Mouse (Mus musculus) myocyte (in vitro differentiated cells): Measurements from ENCODE around the gene Gm19426. TPM values are rescaled to one million over a fixed set of nuclear protein-coding genes. Genes with fewer than 3 reads are reported as not detected.
A peak's percentile ranks its signal among the peaks of the same experiment; 100 is the strongest.

Source experiments
- H3K27me3 ChIP-seq: one replicate; pipeline ENCODE4 v1.6.1; 2011; ENCODE audit not compliant: control insufficient read depth, insufficient read depth, insufficient read length
- H3K36me3 ChIP-seq: one replicate; pipeline ENCODE4 v1.6.1; 2011; ENCODE audit not compliant: control insufficient read depth, insufficient read depth
- H3K4me2 ChIP-seq: one replicate; pipeline ENCODE4 v1.6.1; 2011; ENCODE audit warnings: low read depth, control low read depth
- H3K4me3 ChIP-seq: one replicate; pipeline ENCODE4 v1.5.1; 2011; ENCODE audit warnings: mild to moderate bottlenecking, control low read depth, moderate library complexity
- H3K79me2 ChIP-seq: one replicate; pipeline ENCODE4 v1.6.1; 2011; ENCODE audit not compliant: control insufficient read depth, insufficient read depth
- H3ac ChIP-seq: one replicate; pipeline ENCODE4 v1.6.1; 2011; ENCODE audit not compliant: control insufficient read depth, insufficient read length
- CEBPB ChIP-seq: IDR thresholded peaks from 2 replicates; pipeline ENCODE4 v1.6.1; 2011; ENCODE audit warnings: mild to moderate bottlenecking, moderate library complexity; ENCODE audit not compliant: poor library complexity, insufficient read depth, severe bottlenecking
- E2F4 ChIP-seq: IDR thresholded peaks from one replicate; pipeline ENCODE4 v1.6.1; 2011; ENCODE audit warnings: mild to moderate bottlenecking, control low read depth, moderate library complexity; ENCODE audit not compliant: insufficient read depth
- MAX ChIP-seq: IDR thresholded peaks from one replicate; pipeline ENCODE4 v1.6.1; 2011; ENCODE audit warnings: low read depth, mild to moderate bottlenecking, control low read depth
- MYOD1 ChIP-seq, 3 experiments: IDR thresholded peaks; one replicate each; pipeline ENCODE4 v1.6.1; 2011; ENCODE audit warnings: control low read depth in 2 of 3, low read depth in 2 of 3, mild to moderate bottlenecking in 2 of 3, moderate library complexity in 1 of 3; ENCODE audit not compliant: insufficient read length in 2 of 3, control insufficient read depth in 1 of 3
- MYOG ChIP-seq, 3 experiments: IDR thresholded peaks; one replicate each; pipeline ENCODE4 v1.6.1; 2011; ENCODE audit warnings: control low read depth in 2 of 3, low read depth in 2 of 3, mild to moderate bottlenecking in 2 of 3; ENCODE audit not compliant: insufficient read length in 2 of 3, control insufficient read depth in 1 of 3, insufficient read depth in 1 of 3
- POLR2A ChIP-seq: IDR thresholded peaks from one replicate; pipeline ENCODE4 v1.6.1; 2011; ENCODE audit warnings: low read depth, mild to moderate bottlenecking, control low read depth, moderate library complexity; ENCODE audit not compliant: insufficient read length
- POLR2AphosphoS2 ChIP-seq: IDR thresholded peaks from one replicate; pipeline ENCODE4 v1.6.1; 2011; ENCODE audit warnings: low read depth, control low read depth; ENCODE audit not compliant: insufficient read length
- REST ChIP-seq: IDR thresholded peaks from one replicate; pipeline ENCODE4 v1.6.1; 2011; ENCODE audit warnings: mild to moderate bottlenecking, control low read depth, moderate library complexity; ENCODE audit not compliant: insufficient read depth, insufficient read length
- TCF12 ChIP-seq: IDR thresholded peaks from one replicate; pipeline ENCODE4 v1.6.1; 2011; ENCODE audit warnings: mild to moderate bottlenecking, control low read depth; ENCODE audit not compliant: poor library complexity, insufficient read depth, severe bottlenecking
- TCF3 ChIP-seq: IDR thresholded peaks from one replicate; pipeline ENCODE4 v1.6.1; 2011; ENCODE audit warnings: low read depth, control low read depth; ENCODE audit not compliant: insufficient read length
- USF1 ChIP-seq: IDR thresholded peaks from one replicate; pipeline ENCODE4 v1.6.1; 2011; ENCODE audit warnings: low read depth, mild to moderate bottlenecking, control low read depth, moderate library complexity
- polyA plus RNA-seq: library from polyadenylated mRNA; unstranded; fragments of >200 nt; fragmentation: generic; extraction: Trizol; gene quantifications from one replicate; pipeline ENCODE4 v1.2.1, GENCODE M21; 2012; ENCODE audit warnings: missing spikeins

The Gm19426 gene
- polyA plus RNA-seq = 3.0 TPM

DNA sequence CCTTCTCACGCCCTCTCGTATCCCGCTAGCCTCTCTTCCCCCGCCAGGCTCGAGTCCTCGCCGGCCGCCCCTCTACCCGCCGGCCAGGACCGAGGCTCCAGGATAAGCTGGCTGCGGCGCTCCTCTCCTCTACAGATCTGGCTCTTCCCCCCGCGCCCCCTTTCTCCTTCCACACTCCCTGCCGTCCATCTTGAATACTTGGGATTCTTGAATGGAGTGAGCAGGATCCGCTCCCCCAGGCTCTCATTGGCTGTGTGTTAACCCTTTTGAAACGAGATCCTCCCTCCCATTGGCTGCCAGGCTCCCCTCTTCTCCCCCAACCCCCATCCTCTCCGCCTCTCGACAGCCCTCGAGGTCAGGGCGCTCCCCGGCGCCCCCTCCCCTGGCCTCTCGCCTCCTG, at the start of gene Gm19426:
Gene Gm19426 (minus strand): TSS at position 95 of the 400 bp plus-strand sequence.
- Histone ChIP-seq H3K4me2 (peak within 1 kb of the TSS; percentile 92), H3K36me3 (no peaks in the 10 kb centered on the region), H3K4me3 (peak within 1 kb of the TSS; percentile 99), H3K27me3 (no peaks in the 10 kb centered on the region), H3K79me2 (peaks cover 26% of the 10 kb centered on the region), H3ac (peak within 1 kb of the TSS; percentile 34)
- TF ChIP-seq POLR2A = peak; percentile 52
- TF ChIP-seq MYOD1 (IDR thresholded peaks at IDR 0.05; ENCODE audit: control insufficient read depth in 1 of 3, insufficient read length in 2 of 3, low read depth in 2 of 3) = no peak
- peak; percentile 12 for TF ChIP-seq POLR2AphosphoS2
- TF ChIP-seq MAX = no peak
- TF ChIP-seq USF1 = no peak
- TF ChIP-seq TCF12 = no peak

DNA sequence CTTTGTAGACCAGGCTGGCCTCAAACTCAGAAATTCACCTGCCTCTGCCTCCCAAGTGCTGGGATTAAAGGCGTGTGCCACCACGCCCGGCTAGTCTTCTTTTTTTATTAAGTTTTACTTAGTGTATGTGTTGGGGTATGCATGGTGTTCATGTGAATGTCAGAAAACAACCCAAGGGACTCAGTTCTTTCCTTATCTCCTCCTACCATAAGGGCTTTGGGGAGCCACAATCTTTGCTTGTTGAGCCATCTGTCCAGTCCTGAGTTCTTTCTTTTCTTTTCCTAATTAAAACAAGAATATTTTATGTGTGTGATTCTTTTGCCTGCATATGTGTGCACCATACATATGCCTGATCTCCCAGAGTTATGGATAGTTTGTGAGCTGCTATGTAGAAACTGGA, 49.7 kb upstream of the Gm19426 start:
- H3K4me3 ChIP-seq = no peak overlapping the region
- H3K36me3 ChIP-seq = no peaks in the 10 kb centered on the region
- H3ac ChIP-seq = no peak overlapping the region
- no peaks in the 10 kb centered on the region for H3K27me3 ChIP-seq
- TF ChIP-seq POLR2AphosphoS2 = no peak
- no peak for TF ChIP-seq MYOG (IDR thresholded peaks at IDR 0.05; ENCODE audit: control insufficient read depth in 1 of 3, insufficient read depth in 1 of 3, insufficient read length in 2 of 3, low read depth in 2 of 3)
- TF ChIP-seq CEBPB = no peak
- no peak for TF ChIP-seq E2F4
- TF ChIP-seq TCF12 = no peak
- no peaks in the 10 kb centered on the region for H3K79me2 ChIP-seq
- H3K4me2 ChIP-seq = no peak overlapping the region

DNA sequence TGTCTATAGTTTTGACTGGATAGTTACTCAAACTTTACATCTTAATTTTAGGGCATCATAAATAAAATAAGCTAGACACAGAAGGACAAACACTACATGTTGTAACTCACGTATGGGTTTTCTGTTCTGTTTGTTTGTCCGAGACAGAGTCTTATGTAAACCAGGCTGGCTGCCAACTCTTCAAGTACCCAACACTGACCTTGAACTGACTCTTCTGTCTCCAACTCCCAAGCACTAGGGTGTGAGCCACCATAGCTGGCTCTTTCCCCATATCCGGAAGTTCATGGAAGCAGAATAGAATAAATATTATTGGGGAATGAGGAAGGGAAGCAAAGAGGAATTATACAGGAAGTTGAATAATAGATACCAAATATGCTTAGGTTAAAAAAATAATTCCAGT, 49.1 kb upstream of the Gm19426 start:
- Histone ChIP-seq H3K36me3 (no peaks in the 10 kb centered on the region), H3K4me3 (no peak overlapping the region), H3K27me3 (no peaks in the 10 kb centered on the region), H3K4me2 (no peak overlapping the region), H3K79me2 (no peaks in the 10 kb centered on the region), H3ac (no peak overlapping the region)
- TF ChIP-seq TCF12 = no peak
- TF ChIP-seq E2F4 = no peak
- no peak for TF ChIP-seq CEBPB
- TF ChIP-seq MYOD1 (IDR thresholded peaks at IDR 0.05; ENCODE audit: control insufficient read depth in 1 of 3, insufficient read length in 2 of 3, low read depth in 2 of 3) = no peak
- no peak for TF ChIP-seq MYOG (IDR thresholded peaks at IDR 0.05; ENCODE audit: control insufficient read depth in 1 of 3, insufficient read depth in 1 of 3, insufficient read length in 2 of 3, low read depth in 2 of 3)
- no peak for TF ChIP-seq POLR2AphosphoS2
- no peak for TF ChIP-seq POLR2A
- TF ChIP-seq REST = no peak

DNA sequence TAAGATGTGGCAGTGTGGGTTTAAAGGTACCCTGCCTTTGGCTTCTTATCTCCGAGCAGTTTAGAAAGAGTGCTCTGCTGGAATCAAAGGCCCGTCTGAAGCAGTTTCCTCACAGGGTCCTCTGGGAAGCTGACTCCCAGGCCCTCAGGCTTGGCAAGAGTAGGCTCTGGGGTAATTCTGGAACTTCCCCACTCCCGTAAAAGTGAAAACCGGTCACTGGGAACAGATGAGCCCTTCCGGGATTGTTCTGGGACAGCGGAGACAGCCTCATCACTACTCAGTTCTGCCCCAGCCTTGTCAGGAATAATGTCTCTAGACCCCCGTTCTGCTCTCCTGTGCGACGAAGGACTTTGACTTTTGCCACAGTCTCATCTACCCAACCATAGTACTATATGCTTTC, 47.0 kb upstream of the Gm19426 start:
- H3K79me2 ChIP-seq = no peaks in the 10 kb centered on the region
- H3ac ChIP-seq = no peak overlapping the region
- TF ChIP-seq MYOG (IDR thresholded peaks at IDR 0.05; ENCODE audit: control insufficient read depth in 1 of 3, insufficient read depth in 1 of 3, insufficient read length in 2 of 3, low read depth in 2 of 3) (no peak), REST (no peak), CEBPB (no peak), TCF12 (no peak), E2F4 (no peak)
- H3K4me2 ChIP-seq = no peak overlapping the region
- no peaks in the 10 kb centered on the region for H3K36me3 ChIP-seq
- no peaks in the 10 kb centered on the region for H3K27me3 ChIP-seq
- no peak overlapping the region for H3K4me3 ChIP-seq

DNA sequence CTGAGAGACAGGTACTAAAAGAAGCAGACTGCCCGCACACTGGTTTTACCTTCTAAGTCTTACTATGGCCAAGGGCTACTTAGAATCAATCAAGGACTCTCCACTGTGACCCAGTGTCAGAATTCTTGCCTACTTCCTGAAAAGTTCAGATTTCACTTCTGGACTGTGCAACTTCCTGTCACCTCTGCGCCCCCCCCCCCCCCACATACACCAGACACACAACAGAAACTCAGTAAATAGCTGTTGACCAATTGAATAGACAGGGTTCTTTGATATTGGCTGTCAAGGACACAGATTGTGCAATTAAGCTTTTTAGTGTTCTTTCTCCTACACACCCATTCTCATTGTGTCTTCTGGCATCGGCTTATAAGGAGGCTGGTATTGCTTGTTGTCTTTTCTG, 44.9 kb upstream of the Gm19426 start:
- H3K79me2 ChIP-seq = no peaks in the 10 kb centered on the region
- no peak overlapping the region for H3K4me2 ChIP-seq
- no peak overlapping the region for H3K4me3 ChIP-seq
- H3K36me3 ChIP-seq = no peaks in the 10 kb centered on the region
- TF ChIP-seq MYOD1 (IDR thresholded peaks at IDR 0.05; ENCODE audit: control insufficient read depth in 1 of 3, insufficient read length in 2 of 3, low read depth in 2 of 3) (no peak), TCF3 (no peak)
- H3ac ChIP-seq = no peak overlapping the region
- no peaks in the 10 kb centered on the region for H3K27me3 ChIP-seq

DNA sequence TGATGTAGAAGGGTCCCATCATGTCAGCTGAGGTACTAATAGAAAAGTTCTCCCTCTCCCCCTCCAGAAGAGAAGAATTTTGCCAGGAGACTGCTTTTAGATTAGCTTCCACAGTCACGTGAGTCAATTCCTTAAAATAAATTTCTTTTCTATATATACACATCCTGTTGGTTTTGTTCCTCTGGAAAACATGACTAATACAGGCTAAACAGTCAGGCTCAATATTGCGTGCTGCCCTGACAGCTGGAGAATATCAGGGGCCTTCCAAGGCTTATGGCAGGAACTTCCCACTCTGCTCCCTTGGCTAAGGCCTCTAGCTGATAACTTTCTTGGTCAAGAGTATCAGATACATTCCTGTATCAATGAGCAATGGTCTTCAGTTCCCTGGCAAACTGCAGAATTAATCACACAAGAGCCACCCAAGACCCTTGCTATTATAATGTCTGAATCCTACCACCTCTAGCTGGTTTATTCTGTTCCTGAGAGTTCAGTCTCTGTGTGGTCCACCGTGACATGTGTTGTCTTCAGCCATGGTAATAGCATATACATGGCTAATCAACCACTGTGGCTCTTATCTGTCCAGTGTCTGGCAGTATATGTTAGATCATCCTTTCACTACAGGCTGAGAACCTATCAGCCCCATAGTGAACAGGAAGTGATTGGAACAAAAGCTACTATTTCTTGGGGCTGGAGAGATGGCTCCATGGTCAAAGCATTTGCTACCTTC, 40.5 kb upstream of the Gm19426 start:
- Histone ChIP-seq H3K79me2 (no peaks in the 10 kb centered on the region), H3K27me3 (no peaks in the 10 kb centered on the region), H3K4me3 (no peak overlapping the region), H3ac (no peak overlapping the region), H3K4me2 (peak overlapping the region; percentile 12), H3K36me3 (no peaks in the 10 kb centered on the region)
- TF ChIP-seq MYOG (IDR thresholded peaks at IDR 0.05; ENCODE audit: control insufficient read depth in 1 of 3, insufficient read depth in 1 of 3, insufficient read length in 2 of 3, low read depth in 2 of 3) = peak in 2 of 3 experiments; percentile 30 to 79
- TF ChIP-seq MYOD1 (IDR thresholded peaks at IDR 0.05; ENCODE audit: control insufficient read depth in 1 of 3, insufficient read length in 2 of 3, low read depth in 2 of 3) = peak in 2 of 3 experiments; percentile 23 to 56
- TF ChIP-seq POLR2AphosphoS2 = no peak
- peak; percentile 74 for TF ChIP-seq USF1
- no peak for TF ChIP-seq REST
